Mouse (Mus musculus) cerebellum, adult 9-10 months (tissue): ENCODE measurements at regions not wholly inside any gene's neighbourhood (a gene's known extent, or its start where the extent isn't known, plus 50 kb on each side); places are given as distances from the start of the nearest gene placed in this dataset.

Experiments used
- DNase-seq: peaks from one replicate; pipeline ENCODE4 v3.0.0; 2022

- no peak for DNase-seq
Observed at GRCm38 (mm10) chr1:43371863-43372262, 72.5 kb upstream of the Nck2 start.

- DNase-seq: no peak
Observed at GRCm38 (mm10) chr1:43374946-43375345, 69.4 kb upstream of the Nck2 start.

- DNase-seq: no peak
Observed at GRCm38 (mm10) chr1:43375851-43376250, 68.5 kb upstream of the Nck2 start.

GRCm38 (mm10) chr1:43377491-43378263, 66.7 kb upstream of the Nck2 start:
- no peak for DNase-seq

- no peak for DNase-seq
Observed at GRCm38 (mm10) chr1:43385008-43385407, 59.4 kb upstream of the Nck2 start.

GRCm38 (mm10) chr1:43394035-43394434, 50.3 kb upstream of the Nck2 start:
- no peak for DNase-seq
